Mouse (Mus musculus) hindbrain, embryonic 14.5 days (tissue): ENCODE data around the gene Kifc5b. TPM values are rescaled to one million over a fixed set of nuclear protein-coding genes. Genes with fewer than 3 reads are reported as not detected.

Experiments
- ATAC-seq: fragments of 200-750 bp; cut with Nextera tagmentation; 2 replicates; pipeline ENCODE4 v1.8.0; 2017; ENCODE audit warnings: moderate number of reproducible peaks, mild to moderate bottlenecking, moderate TSS enrichment, moderate library complexity; ENCODE audit not compliant: low FRiP score
- DNase-seq: peaks from one replicate; pipeline ENCODE4 v3.0.0-alpha.2; 2015; ENCODE audit warnings: low spot score
- H3K27ac ChIP-seq: fragments of 300-500 bp; sonication (generic); 2 replicates; pipeline ENCODE4 v1.5.1; 2014; ENCODE audit warnings: mild to moderate bottlenecking, moderate library complexity
- H3K27me3 ChIP-seq: fragments of 300-500 bp; sonication (generic); 2 replicates; pipeline ENCODE4 v1.6.1; 2014; ENCODE audit warnings: mild to moderate bottlenecking, low read length, mixed read lengths; ENCODE audit not compliant: control insufficient read depth, insufficient read depth
- H3K36me3 ChIP-seq: fragments of 300-500 bp; sonication (generic); replicated peaks from 2 replicates; pipeline ENCODE4 v1.6.1; 2014; ENCODE audit not compliant: control insufficient read depth, insufficient read depth
- H3K4me1 ChIP-seq: fragments of 300-500 bp; sonication (generic); replicated peaks from 2 replicates; pipeline ENCODE4 v1.6.1; 2014; ENCODE audit warnings: antibody characterized with exemption, low read length, mixed read lengths; ENCODE audit not compliant: control insufficient read depth, insufficient read depth
- H3K4me2 ChIP-seq: fragments of 300-500 bp; sonication (generic); replicated peaks from 2 replicates; pipeline ENCODE4 v1.6.1; 2014; ENCODE audit warnings: mild to moderate bottlenecking, moderate library complexity
- H3K4me3 ChIP-seq: fragments of 300-500 bp; sonication (generic); replicated peaks from 2 replicates; pipeline ENCODE4 v1.5.1; 2014; ENCODE audit warnings: mild to moderate bottlenecking, low read length
- H3K9ac ChIP-seq: fragments of 300-500 bp; sonication (generic); 2 replicates; pipeline ENCODE4 v1.6.1; 2014
- H3K9me3 ChIP-seq: fragments of 300-500 bp; sonication (generic); 2 replicates; pipeline ENCODE4 v1.6.1; 2016; ENCODE audit warnings: low read length; ENCODE audit not compliant: control insufficient read depth
- WGBS: fragments of 180-500 bp; shearing (Covaris S2); extraction: QIAGEN DNeasy Blood & Tissue Kit; methylation state at CpG from one replicate; pipeline ENCODE4 v1.1.7; 2014; 5-methylcytosine and 5-hydroxymethylcytosine counted together
- polyA plus RNA-seq: library from polyadenylated mRNA; unstranded; fragments of >200 nt; fragmentation: Nextera tagmentation; extraction: Ambion mirVana; gene quantifications from 2 replicates; pipeline ENCODE4 v1.2.1, GENCODE M21; 2014

The Kifc5b gene
- polyA plus RNA-seq, 1 experiment from 2014 or later, result 0.90 TPM

DNA sequence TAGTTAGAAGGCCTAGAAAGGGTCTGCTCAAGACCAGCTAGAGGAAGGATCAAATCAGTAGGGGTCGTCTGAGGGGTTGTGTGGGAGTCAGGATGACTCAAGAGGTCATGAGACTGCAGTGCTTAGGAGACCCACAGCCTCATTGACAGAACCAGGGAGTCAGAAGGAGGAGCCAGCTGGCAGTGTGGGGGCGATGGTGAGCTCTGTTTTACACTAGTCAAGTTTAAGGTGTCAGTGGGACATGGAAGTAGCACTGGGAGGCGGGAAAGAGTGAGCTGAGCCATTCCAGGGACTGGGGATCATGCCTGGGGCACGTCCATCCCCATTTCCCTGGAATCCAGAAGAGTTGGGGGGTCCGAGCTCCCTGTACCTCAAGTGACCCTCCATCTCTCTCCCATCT is 42.0 kb downstream of the Kifc5b start:
- 71% methylated on average over 5 of the region's 5 CpGs for WGBS
- H3K4me1 ChIP-seq, result peaks cover 2% of the 10 kb centered on the region; the same call in 1 of the 2 replicates

DNA sequence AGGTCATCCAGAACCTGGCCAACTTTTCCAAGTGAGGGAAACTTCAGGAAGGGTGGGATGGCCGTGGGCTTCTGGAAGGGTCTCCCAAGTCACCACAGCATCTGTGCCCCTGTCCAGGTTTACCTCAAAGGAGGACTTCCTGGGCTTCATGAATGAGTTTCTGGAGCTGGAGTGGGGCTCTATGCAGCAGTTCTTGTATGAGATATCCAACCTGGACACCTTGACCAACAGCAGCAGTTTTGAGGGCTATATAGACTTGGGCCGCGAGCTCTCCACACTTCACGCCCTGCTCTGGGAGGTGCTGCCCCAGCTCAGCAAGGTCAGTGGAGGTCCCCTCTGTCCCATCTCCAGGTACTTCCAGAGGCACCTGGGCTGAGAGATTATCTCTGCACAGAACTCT is 42.9 kb downstream of the Kifc5b start:
- no peak overlapping the region for H3K4me2 ChIP-seq
- H3K36me3 ChIP-seq, result peaks cover 98% of the 10 kb centered on the region
- DNase-seq (no peak), ATAC-seq (no peak)
- no peak overlapping the region for H3K4me3 ChIP-seq
- no peaks in the 10 kb centered on the region for H3K9me3 ChIP-seq
- no peaks in the 10 kb centered on the region for H3K27me3 ChIP-seq
- H3K9ac ChIP-seq, result no peak overlapping the region
- WGBS, result 98% methylated on average over 4 of the region's 4 CpGs
- H3K4me1 ChIP-seq, result no peaks in the 10 kb centered on the region
- H3K27ac ChIP-seq, result no peak overlapping the region

More for the DNA sequence above, 42.0 kb downstream of the Kifc5b start:
- DNase-seq, result no peak
- Histone ChIP-seq H3K4me3 (no peak overlapping the region), H3K27me3 (no peaks in the 10 kb centered on the region), H3K4me2 (no peak overlapping the region), H3K9ac (no peak overlapping the region), H3K36me3 (peaks cover 91% of the 10 kb centered on the region), H3K9me3 (no peaks in the 10 kb centered on the region), H3K27ac (no peak overlapping the region)
- no peak for ATAC-seq

DNA sequence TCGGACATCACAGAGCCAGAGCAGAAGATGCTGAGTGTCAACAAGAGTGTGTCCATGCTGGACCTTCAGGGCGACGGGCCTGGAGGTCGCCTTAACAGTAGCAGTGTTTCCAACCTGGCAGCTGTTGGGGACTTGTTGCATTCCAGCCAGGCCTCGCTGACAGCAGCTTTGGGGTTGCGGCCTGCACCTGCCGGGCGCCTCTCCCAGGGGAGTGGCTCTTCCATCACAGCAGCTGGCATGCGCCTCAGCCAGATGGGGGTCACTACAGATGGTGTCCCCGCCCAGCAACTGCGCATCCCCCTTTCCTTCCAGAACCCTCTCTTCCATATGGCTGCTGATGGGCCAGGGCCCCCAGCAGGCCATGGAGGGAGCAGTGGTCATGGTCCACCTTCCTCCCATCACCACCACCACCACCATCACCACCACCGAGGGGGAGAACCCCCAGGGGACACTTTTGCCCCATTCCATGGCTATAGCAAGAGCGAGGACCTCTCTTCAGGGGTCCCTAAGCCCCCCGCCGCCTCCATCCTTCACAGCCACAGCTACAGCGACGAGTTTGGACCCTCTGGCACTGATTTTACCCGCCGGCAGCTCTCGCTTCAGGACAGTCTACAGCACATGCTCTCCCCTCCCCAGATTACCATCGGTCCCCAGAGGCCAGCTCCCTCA is 44.8 kb downstream of the Kifc5b start:
- H3K9ac ChIP-seq, result no peak overlapping the region
- 84% methylated on average over 20 of the region's 21 CpGs for whole genome bisulfite sequencing
- H3K27me3 ChIP-seq, result no peaks in the 10 kb centered on the region
- no peak overlapping the region for H3K4me2 ChIP-seq
- H3K9me3 ChIP-seq, result no peaks in the 10 kb centered on the region
- no peaks in the 10 kb centered on the region for H3K4me1 ChIP-seq
- H3K4me3 ChIP-seq, result no peak overlapping the region
- DNase-seq (no peak), ATAC-seq (no peak)
- H3K27ac ChIP-seq, result no peak overlapping the region
- H3K36me3 ChIP-seq, result peaks cover 98% of the 10 kb centered on the region

DNA sequence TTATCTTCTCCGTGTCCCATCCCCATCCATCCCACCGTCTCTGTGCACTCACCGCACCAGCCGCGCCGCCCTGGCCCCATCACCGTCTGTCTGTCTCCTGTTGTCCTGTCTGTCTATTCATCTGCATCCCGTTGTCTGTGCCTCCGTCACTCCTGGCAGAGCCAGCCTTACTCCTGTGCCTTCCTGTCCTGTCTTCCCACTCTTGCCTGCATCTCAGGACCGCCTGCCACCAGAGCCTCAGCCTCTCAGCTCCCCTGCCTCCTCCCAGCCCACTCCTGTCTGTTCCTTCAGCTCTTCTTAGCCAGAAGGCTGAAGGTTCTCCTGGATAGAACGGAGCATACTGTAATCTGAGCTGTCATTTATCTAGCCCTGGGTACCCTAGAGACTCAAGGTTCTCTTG is 50.1 kb downstream of the Kifc5b start:
- ATAC-seq (no peak), DNase-seq (no peak)
- Histone ChIP-seq H3K4me1 (peaks cover 7% of the 10 kb centered on the region; the same call in 1 of the 2 replicates), H3K4me3 (no peak overlapping the region), H3K36me3 (peaks cover 72% of the 10 kb centered on the region), H3K9ac (no peak overlapping the region), H3K4me2 (no peak overlapping the region), H3K27ac (no peak overlapping the region), H3K27me3 (no peaks in the 10 kb centered on the region), H3K9me3 (no peaks in the 10 kb centered on the region)
- 92% methylated on average over 11 of the region's 11 CpGs for WGBS

DNA sequence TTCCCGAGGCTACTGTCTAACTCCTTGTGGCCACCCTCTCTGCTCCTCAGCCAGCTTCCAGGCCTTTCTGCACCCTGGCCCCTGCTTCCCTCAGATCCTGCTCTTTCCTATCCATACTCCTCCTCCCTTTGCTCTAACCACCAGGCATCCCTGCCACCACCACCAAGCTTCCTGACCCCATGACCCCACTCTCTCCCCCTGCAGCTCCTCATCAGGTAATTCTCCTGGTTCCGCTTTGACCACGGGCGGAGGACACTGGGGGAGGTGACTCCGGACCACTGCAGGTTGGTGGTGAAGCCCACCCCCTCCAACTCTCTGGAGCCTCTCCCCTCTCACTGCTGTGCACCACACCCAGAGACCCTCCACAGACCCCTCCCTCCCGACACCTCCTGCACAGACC is 50.6 kb downstream of the Kifc5b start:
- Histone ChIP-seq H3K9ac (no peak overlapping the region), H3K36me3 (peaks cover 67% of the 10 kb centered on the region), H3K27me3 (no peaks in the 10 kb centered on the region), H3K9me3 (no peaks in the 10 kb centered on the region), H3K4me2 (no peak overlapping the region), H3K27ac (no peak overlapping the region), H3K4me3 (no peak overlapping the region), H3K4me1 (peaks cover 12% of the 10 kb centered on the region; the same call in 1 of the 2 replicates)
- WGBS, result 92% methylated on average over 6 of the region's 6 CpGs
- ATAC-seq (no peak), DNase-seq (no peak)

DNA sequence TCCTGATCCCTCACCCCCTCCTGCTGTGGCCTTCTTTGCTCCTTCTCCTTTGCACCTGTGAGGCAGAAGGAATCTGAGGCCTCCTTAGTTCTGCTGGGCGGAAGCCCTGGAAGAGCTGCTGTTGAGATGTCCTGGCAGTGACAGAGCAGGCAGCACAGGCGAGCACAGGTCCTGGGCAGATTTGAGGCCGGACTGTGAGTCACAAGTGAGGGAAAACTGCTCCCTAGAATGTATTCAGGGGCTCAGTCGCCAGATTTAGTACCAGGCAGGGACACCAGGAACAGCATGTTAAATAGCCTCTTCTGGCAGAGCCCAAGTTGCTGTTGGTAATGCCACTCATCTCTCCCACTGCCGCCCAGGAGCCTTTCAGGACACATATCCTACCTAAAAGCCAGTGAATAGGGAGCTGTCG is 51.3 kb downstream of the Kifc5b start:
- H3K27ac ChIP-seq, result no peak overlapping the region
- H3K4me2 ChIP-seq, result no peak overlapping the region
- WGBS, result 83% methylated on average over 6 of the region's 6 CpGs
- no peak for ATAC-seq
- peaks cover 12% of the 10 kb centered on the region; the same call in 1 of the 2 replicates for H3K4me1 ChIP-seq
- no peaks in the 10 kb centered on the region for H3K9me3 ChIP-seq
- no peak overlapping the region for H3K9ac ChIP-seq
- H3K4me3 ChIP-seq, result no peak overlapping the region
- peaks cover 60% of the 10 kb centered on the region for H3K36me3 ChIP-seq
- no peaks in the 10 kb centered on the region for H3K27me3 ChIP-seq
- DNase-seq, result no peak

DNA sequence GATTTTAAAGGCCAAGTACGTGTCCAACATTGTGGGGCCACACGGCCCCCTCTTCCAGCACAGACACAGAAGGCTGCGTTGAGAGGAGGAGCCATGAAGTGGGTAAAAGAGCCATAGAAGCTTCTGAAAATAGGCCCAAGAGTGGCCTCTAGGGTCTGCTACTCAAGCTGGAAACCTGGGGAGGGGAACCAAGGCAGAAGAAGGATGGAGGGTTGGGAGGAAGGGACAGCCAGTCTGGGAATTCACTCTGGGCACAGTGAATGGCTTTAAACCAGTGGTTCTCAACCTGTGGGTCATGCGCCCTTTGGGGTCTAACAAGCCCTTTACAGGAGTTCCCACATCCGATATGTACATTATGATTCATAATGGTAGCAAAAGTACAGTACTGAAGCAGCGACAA is 52.4 kb downstream of the Kifc5b start:
- H3K4me3 ChIP-seq, result no peak overlapping the region
- H3K4me2 ChIP-seq, result no peak overlapping the region
- WGBS, result 89% methylated on average over 6 of the region's 6 CpGs

DNA sequence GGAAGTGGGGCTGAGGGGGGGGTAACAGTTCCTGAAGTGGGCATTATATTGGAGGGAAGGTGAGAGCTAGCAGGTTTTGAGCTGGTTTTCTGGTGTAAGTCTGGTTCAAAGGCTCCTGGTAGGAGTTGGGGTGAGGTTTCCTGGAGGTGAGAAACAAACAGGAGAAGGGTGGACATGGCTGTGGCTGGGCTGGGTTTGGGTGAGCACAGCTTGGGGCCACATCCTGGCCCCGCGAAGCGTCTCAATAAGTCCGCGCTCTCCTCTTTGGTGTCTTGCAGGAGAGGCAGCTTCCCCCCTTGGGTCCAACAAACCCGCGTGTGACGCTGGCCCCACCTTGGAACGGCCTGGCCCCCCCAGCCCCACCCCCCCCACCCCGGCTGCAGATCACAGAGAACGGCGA is 53.3 kb downstream of the Kifc5b start:
- ATAC-seq, result no peak
- WGBS, result 77% methylated on average over 12 of the region's 12 CpGs
- H3K36me3 ChIP-seq, result peaks cover 50% of the 10 kb centered on the region

More for the DNA sequence above, 52.4 kb downstream of the Kifc5b start:
- ATAC-seq (no peak), DNase-seq (no peak)
- H3K9ac ChIP-seq, result no peak overlapping the region
- peaks cover 20% of the 10 kb centered on the region for H3K4me1 ChIP-seq
- no peak overlapping the region for H3K27ac ChIP-seq
- H3K36me3 ChIP-seq, result peaks cover 51% of the 10 kb centered on the region
- H3K9me3 ChIP-seq, result no peaks in the 10 kb centered on the region
- H3K27me3 ChIP-seq, result no peaks in the 10 kb centered on the region

DNA sequence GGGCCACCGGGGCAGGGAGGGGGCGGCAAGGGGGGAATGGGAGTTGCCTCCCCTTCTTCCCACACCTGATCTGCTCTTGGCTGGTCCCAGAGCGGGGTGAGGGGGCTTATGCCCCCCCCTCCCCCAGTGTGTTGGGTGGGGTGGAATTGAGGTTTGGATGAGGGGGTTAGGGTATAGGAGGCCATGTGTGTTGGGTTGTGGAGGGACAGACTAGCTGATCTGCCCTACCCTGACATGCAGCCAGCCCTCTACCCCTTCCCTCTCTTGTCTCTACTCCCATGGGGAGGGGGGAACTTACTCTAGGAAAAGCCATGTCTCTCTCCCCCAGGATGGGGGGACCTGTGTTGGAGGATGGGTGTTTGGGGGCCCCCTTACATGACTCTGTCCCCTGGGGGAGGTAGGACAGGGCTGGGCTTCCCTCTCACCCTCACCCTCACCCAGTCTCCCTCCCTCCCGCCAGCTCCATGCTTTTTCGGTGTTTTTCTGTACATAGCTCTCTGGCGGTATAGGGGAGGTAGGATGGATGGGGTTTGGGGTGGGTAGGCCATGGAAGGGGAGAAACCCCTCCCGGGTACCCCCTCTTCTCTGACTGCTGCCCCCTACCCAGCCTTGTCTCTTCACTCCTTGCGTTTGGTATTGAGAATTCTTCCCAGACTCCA is 54.5 kb downstream of the Kifc5b start:
- Histone ChIP-seq H3K4me3 (no peak overlapping the region), H3K4me2 (peak overlapping the region; percentile 96; the same call in 1 of the 2 replicates), H3K27me3 (no peaks in the 10 kb centered on the region), H3K36me3 (peaks cover 50% of the 10 kb centered on the region), H3K9ac (0 out of 2 replicates have a peak overlapping the region, but pooled peaks have one; percentile 79), H3K9me3 (no peaks in the 10 kb centered on the region), H3K27ac (no peak overlapping the region), H3K4me1 (peaks cover 37% of the 10 kb centered on the region)
- WGBS, result 51% methylated on average over 7 of the region's 8 CpGs
- DNase-seq (no peak), ATAC-seq (no peak)

More for the DNA sequence above, 53.3 kb downstream of the Kifc5b start:
- Histone ChIP-seq H3K4me1 (peaks cover 25% of the 10 kb centered on the region), H3K27ac (no peak overlapping the region), H3K4me3 (no peak overlapping the region), H3K4me2 (no peak overlapping the region), H3K9me3 (no peaks in the 10 kb centered on the region), H3K9ac (no peak overlapping the region), H3K27me3 (no peaks in the 10 kb centered on the region)
- DNase-seq, result no peak
